Mouse (Mus musculus) lung, adult 10 weeks (tissue): ENCODE measurements around the gene Cdk18. TPM values are rescaled to one million over a fixed set of nuclear protein-coding genes. Genes with fewer than 3 reads are reported as not detected.

Experiments used
- polyA plus RNA-seq: library from polyadenylated mRNA; stranded (reverse); fragments of 350-450 nt; fragmentation: Illumina TruSeq; extraction: RNeasy Lipid Tissue Mini Kit (QIAGEN cat#74804); gene quantifications from one replicate; pipeline ENCODE4 v1.2.3, GENCODE M21; 2014; ENCODE audit warnings: low read depth, low replicate concordance; ENCODE audit not compliant: insufficient read depth

Cdk18 gene
- 6.4 TPM for polyA plus RNA-seq

DNA sequence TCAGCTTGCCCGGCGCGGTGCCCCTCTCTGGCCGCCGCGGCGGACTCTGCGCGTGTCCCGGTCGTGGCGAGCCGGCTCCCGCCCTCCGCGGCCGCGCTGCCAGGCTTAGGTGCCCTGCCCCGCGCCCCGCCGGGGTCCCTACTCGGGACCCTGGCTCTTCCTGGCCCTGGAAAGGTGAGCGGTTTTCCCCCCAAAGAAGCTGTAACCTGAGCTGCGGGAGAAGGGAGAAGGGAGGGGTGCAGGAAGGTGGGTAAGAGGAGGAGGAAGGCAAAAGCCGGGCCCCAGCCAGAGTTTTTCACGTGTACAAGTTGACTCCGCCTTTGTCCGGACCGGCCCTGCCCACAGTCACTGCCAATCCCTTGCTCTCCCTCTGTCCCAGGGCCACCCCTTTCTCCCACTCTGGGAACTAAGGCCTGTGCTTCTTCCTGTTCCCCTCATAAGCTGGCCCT, at the start of gene Cdk18:
TSS of gene Cdk18 (minus strand) at position 269 of the 449 bp plus-strand sequence.

GRCm38 (mm10) chr1:132067261-132068255, 71.9 kb downstream of the Cdk18 start, which contains the start of gene Mfsd4a:
Gene Mfsd4a, minus strand, starts transcription at chr1:132068062.

Other genes starting within 250 kb of the Cdk18 start
- gene Nucks1, start 229.2 kb downstream of the Cdk18 start, polyA plus RNA-seq: 19.3 TPM
- gene Slc45a3, start 176.7 kb downstream of the Cdk18 start, polyA plus RNA-seq: 4.3 TPM
- gene Elk4, start 132.1 kb downstream of the Cdk18 start, polyA plus RNA-seq: 41.2 TPM
- gene Mfsd4a, start 71.6 kb downstream of the Cdk18 start, polyA plus RNA-seq: 1.6 TPM
- gene Lemd1, start 51.7 kb upstream of the Cdk18 start, polyA plus RNA-seq: not detected
- gene AC124108.1, start 51.8 kb upstream of the Cdk18 start, polyA plus RNA-seq: not detected
- gene Gm10188, start 90.1 kb upstream of the Cdk18 start, polyA plus RNA-seq: not detected
- gene Klhdc8a, start 158.9 kb upstream of the Cdk18 start, polyA plus RNA-seq: 2.8 TPM
- 5.9 TPM for gene Nuak2, start 176.4 kb upstream of the Cdk18 start, polyA plus RNA-seq